Mouse (Mus musculus): ENCODE data around the gene Zfp941. TPM values are rescaled to one million over a fixed set of nuclear protein-coding genes. Genes with fewer than 3 reads are reported as not detected.

Zfp941 gene
- total and polyA plus RNA-seq, 3 experiments: 0.34 TPM; not detected in 2

- peaks cover 77% of the 10 kb centered on the region for H3K27me3 ChIP-seq (replicated peaks)
- H3K27ac ChIP-seq (ENCODE audit: insufficient read depth, low read depth): no peak overlapping the region
- dilution Hi-C loops (cut with MboI; ENCODE audit: extremely low pct_ligation_motif_present, extremely low pct_unique_long_range_greater_than_20kb, low sequenced_read_pairs) (no loop called here), in situ Hi-C loops (cut with MboI; ENCODE audit: low pct_ligation_motif_present, low pct_unique_long_range_greater_than_20kb, low sequenced_read_pairs) (loop anchor here (5.0 to 25.0 kb wide), 3 partner anchors 58 to 757 kb away; partner anchors contain the start of genes Caly, Cox8b, Prap1 and Rnh1)
- no peak overlapping the region for H3K4me2 ChIP-seq (ENCODE audit: insufficient read depth, low read depth, poor library complexity, severe bottlenecking)
- H3K36me3 ChIP-seq (replicated peaks in 1 of 2; ENCODE audit: control insufficient read depth in 1 of 2, insufficient read depth in 1 of 2, low read length in 1 of 2): no peaks in the 10 kb centered on the region
- H3K4me3 ChIP-seq (replicated peaks in 1 of 3; ENCODE audit: low read depth in 2 of 3, low read length in 2 of 3, poor library complexity in 1 of 3): no peak overlapping the region
- DNase-seq (ENCODE audit: extremely low read depth): no peak
- no peaks in the 10 kb centered on the region for H3K79me2 ChIP-seq (replicated peaks; ENCODE audit: control insufficient read depth, extremely low read depth, insufficient read depth, poor library complexity, severe bottlenecking)
- H3K9ac ChIP-seq (ENCODE audit: insufficient read depth, low read depth): no peak overlapping the region
- H3K4me1 ChIP-seq (ENCODE audit: control insufficient read depth in 1 of 2, insufficient read depth in 2 of 2): peaks cover 0 to 5% of the 10 kb centered on the region in 2 experiments; a peak in 2 of 4 replicates
- TF ChIP-seq ZMIZ1 (IDR thresholded peaks at IDR 0.05; ENCODE audit: low read depth, low read length): no peak
- no peak for TF ChIP-seq IRF4 (IDR thresholded peaks at IDR 0.05; ENCODE audit: low read depth, low read length)
- no peak for TF ChIP-seq USF1 (IDR thresholded peaks at IDR 0.05; ENCODE audit: low read depth, low read length)
- TF ChIP-seq MXI1 (IDR thresholded peaks at IDR 0.05; ENCODE audit: low read depth, low read length): no peak
- TF ChIP-seq ZC3H11A (IDR thresholded peaks at IDR 0.05; ENCODE audit: low read depth, low read length): no peak
- no peak for TF ChIP-seq BHLHE40 (IDR thresholded peaks at IDR 0.05; ENCODE audit: low read depth, low read length)
- TF ChIP-seq SIN3A (IDR thresholded peaks at IDR 0.05; ENCODE audit: low read length): no peak
- no peak for TF ChIP-seq RAD21 (IDR thresholded peaks at IDR 0.05; ENCODE audit: low read depth, low read length)
- TF ChIP-seq GABPA (IDR thresholded peaks at IDR 0.05; ENCODE audit: insufficient replicate concordance, low read depth, low read length): no peak
- TF ChIP-seq KAT2A (IDR thresholded peaks at IDR 0.05; ENCODE audit: insufficient replicate concordance, low read length): no peak
- TF ChIP-seq NELFE (IDR thresholded peaks at IDR 0.05; ENCODE audit: low read depth, low read length): no peak
- TF ChIP-seq UBTF (IDR thresholded peaks at IDR 0.05; ENCODE audit: low read depth, low read length): no peak
- TF ChIP-seq USF2 (conservative IDR thresholded peaks at IDR 0.05; ENCODE audit: low read depth, low read length): no peak
- TF ChIP-seq TBP (conservative IDR thresholded peaks at IDR 0.05; ENCODE audit: low read depth, low read length): no peak
- no peak for TF ChIP-seq POLR2AphosphoS2 (IDR thresholded peaks at IDR 0.05; ENCODE audit: low read depth, low read length)
- no peak for TF ChIP-seq ELF1 (IDR thresholded peaks at IDR 0.05; ENCODE audit: low read depth, low read length)
- no peak for TF ChIP-seq MAZ (IDR thresholded peaks at IDR 0.05; ENCODE audit: low read depth, low read length)
- no peak for TF ChIP-seq EP300 (IDR thresholded peaks at IDR 0.05; ENCODE audit: low read length)
- TF ChIP-seq CHD2 (IDR thresholded peaks at IDR 0.05; ENCODE audit: low read length): no peak
- H3K9me3 ChIP-seq (replicated peaks; ENCODE audit: low read length): no peaks in the 10 kb centered on the region
These were observed 21.8 kb upstream of the Zfp941 start for GRCm38 (mm10) chr7:140843806-140844205.

Data from CH12.LX (cell line).